Comparison of ENCODE assay signal across 19 mouse cellular contexts in the genomic region with DNA sequence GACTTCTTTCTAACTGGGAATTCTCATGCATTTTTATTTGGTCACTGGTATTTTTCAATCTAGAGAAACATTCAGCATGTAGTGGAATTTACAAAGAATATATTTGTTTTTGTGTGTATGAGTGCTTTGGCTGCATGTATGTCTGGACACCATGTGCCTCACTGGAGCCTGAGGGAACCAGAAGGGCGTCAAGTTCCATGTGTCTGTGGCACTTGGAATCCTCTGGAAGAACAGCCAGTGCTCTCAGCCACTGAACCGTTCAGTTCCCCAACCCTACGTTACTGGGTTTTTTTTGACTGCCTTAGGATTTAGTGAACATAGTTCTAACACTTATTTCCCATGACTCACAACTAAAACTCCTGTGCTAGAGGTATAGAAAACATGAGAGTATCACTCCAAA.
DNase-seq lines count a peak whose midpoint lies in the region; ATAC-seq and TF ChIP-seq lines count a peak whose summit lies in the region.
"Had no signal": no experiment of that assay in that cellular context is flagged by ENCODE, and none has a peak within 500 bp of the region (broad histone marks: within the 10 kb centered on the region; RNA-seq: fewer than 3 reads in every experiment).

No protein-coding gene starts in this region.

- H3K27me3 ChIP-seq in erythroblast, embryonic 14.5 days (ENCODE audit: control insufficient read depth): no peaks in the 10 kb centered on the region
- no peaks in the 10 kb centered on the region for H3K27me3 ChIP-seq in MEL (ENCODE audit: control insufficient read depth in 1 of 2, insufficient read depth in 2 of 2, low read length in 2 of 2)
- no peaks in the 10 kb centered on the region for H3K27me3 ChIP-seq in liver, embryonic 14.5 days (ENCODE audit: control insufficient read depth, insufficient read depth, low read length)
- no peaks in the 10 kb centered on the region for H3K27me3 ChIP-seq in forebrain, embryonic 14.5 days (replicated peaks; ENCODE audit: control insufficient read depth, insufficient read depth, low read length)
- H3K27me3 ChIP-seq: embryonic facial prominence, embryonic 15.5 days; forebrain, embryonic 13.5 days; heart, embryonic 12.5 days; hindbrain, embryonic 15.5 days had no signal

- no peak for ATAC-seq in erythroblast, adult 5-6 weeks (replicated peaks; ENCODE audit: low FRiP score, poor library complexity, severe bottlenecking)
- no peak for ATAC-seq in liver, embryonic 14.5 days (ENCODE audit: insufficient read depth)
- no peak for ATAC-seq in forebrain, embryonic 14.5 days
- ATAC-seq: CD4-positive, CD25-positive, alpha-beta regulatory T cell, adult 4 months; forebrain, embryonic 13.5 days had no signal

- H3K4me1 ChIP-seq in erythroblast, embryonic 14.5 days (ENCODE audit: control insufficient read depth): peaks cover 95% of the 10 kb centered on the region
- H3K4me1 ChIP-seq in MEL (ENCODE audit: control insufficient read depth in 1 of 2, insufficient read depth in 2 of 2, low read length in 2 of 2): peaks cover 42 to 57% of the 10 kb centered on the region in 2 experiments
- H3K4me1 ChIP-seq in liver, embryonic 14.5 days (replicated peaks; ENCODE audit: control insufficient read depth in 2 of 2, insufficient read depth in 2 of 2, low read length in 1 of 2): peaks cover 76 to 78% of the 10 kb centered on the region in 2 experiments
- peaks cover 15% of the 10 kb centered on the region for H3K4me1 ChIP-seq in forebrain, embryonic 14.5 days (ENCODE audit: control insufficient read depth, insufficient read depth, low read length)

- H3K9me3 ChIP-seq in erythroblast, embryonic 14.5 days (ENCODE audit: control insufficient read depth, low read length): peaks cover 14% of the 10 kb centered on the region
- no peaks in the 10 kb centered on the region for H3K9me3 ChIP-seq in MEL (replicated peaks; ENCODE audit: insufficient read depth, low read length)
- peaks cover 10% of the 10 kb centered on the region for H3K9me3 ChIP-seq in liver, embryonic 14.5 days (ENCODE audit: control insufficient read depth, low read length)
- no peaks in the 10 kb centered on the region for H3K9me3 ChIP-seq in forebrain, embryonic 14.5 days (replicated peaks; ENCODE audit: control insufficient read depth, low read length)
- H3K9me3 ChIP-seq: embryonic facial prominence, embryonic 15.5 days; hindbrain, embryonic 15.5 days had no signal

- 79% methylated on average over 3 of the region's 3 CpGs for WGBS in liver, embryonic 14.5 days (ENCODE audit: insufficient replicate concordance)
- 92% methylated on average over 3 of the region's 3 CpGs for WGBS in forebrain, embryonic 14.5 days

- no peak for TF ChIP-seq EP300 in MEL (IDR thresholded peaks at IDR 0.05; ENCODE audit: low read depth in 1 of 2, low read length in 2 of 2)
- no peak for TF ChIP-seq EP300 in liver, embryonic 14.5 days (IDR thresholded peaks at IDR 0.05; ENCODE audit: low read depth)

- H3K4me2 ChIP-seq in liver, embryonic 14.5 days (ENCODE audit: low read depth): peak overlapping the region; percentile 62
- H3K4me2 ChIP-seq in forebrain, embryonic 14.5 days (ENCODE audit: low read length): no peak overlapping the region
- H3K4me2 ChIP-seq: embryonic facial prominence, embryonic 15.5 days; forebrain, embryonic 13.5 days; heart, embryonic 12.5 days; hindbrain, embryonic 15.5 days had no signal

- peak overlapping the region; percentile 14; the same call in 1 of the 2 replicates for H3K27ac ChIP-seq in MEL (ENCODE audit: control insufficient read depth, low read depth, low read length)
- peak overlapping the region; percentile 73 for H3K27ac ChIP-seq in liver, embryonic 14.5 days
- H3K27ac ChIP-seq in forebrain, embryonic 14.5 days (ENCODE audit: low read depth, low read length): no peak overlapping the region
- H3K27ac ChIP-seq: embryonic facial prominence, embryonic 15.5 days; forebrain, embryonic 13.5 days; hindbrain, embryonic 15.5 days had no signal

- H3K9ac ChIP-seq in MEL (ENCODE audit: control insufficient read depth, low read depth, low read length, poor library complexity, severe bottlenecking): no peak overlapping the region
- peak overlapping the region; percentile 31; the same call in 1 of the 2 replicates for H3K9ac ChIP-seq in liver, embryonic 14.5 days (replicated peaks)
- H3K9ac ChIP-seq in forebrain, embryonic 14.5 days (ENCODE audit: low read length): no peak overlapping the region
- H3K9ac ChIP-seq: embryonic facial prominence, embryonic 15.5 days; forebrain, embryonic 13.5 days; heart, embryonic 12.5 days; hindbrain, embryonic 15.5 days had no signal

- peaks cover 93% of the 10 kb centered on the region for H3K36me3 ChIP-seq in erythroblast, embryonic 14.5 days (ENCODE audit: control insufficient read depth)
- peaks cover 0 to 76% of the 10 kb centered on the region in 2 experiments; a peak in 2 of 4 replicates for H3K36me3 ChIP-seq in MEL (ENCODE audit: control insufficient read depth in 1 of 2, insufficient read depth in 2 of 2, low read length in 2 of 2)
- peaks cover 14% of the 10 kb centered on the region for H3K36me3 ChIP-seq in liver, embryonic 14.5 days (replicated peaks; ENCODE audit: control insufficient read depth, insufficient read depth, low read depth)
- no peaks in the 10 kb centered on the region for H3K36me3 ChIP-seq in forebrain, embryonic 14.5 days (ENCODE audit: control insufficient read depth, insufficient read depth, low read length)
- H3K36me3 ChIP-seq: embryonic facial prominence, embryonic 15.5 days; hindbrain, embryonic 15.5 days had no signal

- TF ChIP-seq POLR2A in MEL (IDR thresholded peaks at IDR 0.05; ENCODE audit: control insufficient read depth in 1 of 2, insufficient read depth in 1 of 2, low read depth in 1 of 2, low read length in 2 of 2, poor library complexity in 1 of 2): no peak

- TF ChIP-seq CTCF in MEL (IDR thresholded peaks at IDR 0.05 in 2 of 3, conservative IDR thresholded peaks at IDR 0.05 in 1 of 3; ENCODE audit: control insufficient read depth in 1 of 3, insufficient read depth in 1 of 3, low read depth in 2 of 3, low read length in 3 of 3, poor library complexity in 1 of 3, severe bottlenecking in 1 of 3): no peak
- TF ChIP-seq CTCF in liver, embryonic 14.5 days (IDR thresholded peaks at IDR 0.05; ENCODE audit: low read depth): no peak

- H3K4me3 ChIP-seq in erythroblast, embryonic 14.5 days (replicated peaks): peak overlapping the region; percentile 48
- no peak overlapping the region for H3K4me3 ChIP-seq in MEL (ENCODE audit: control insufficient read depth in 1 of 2, insufficient read depth in 1 of 2, low read depth in 2 of 2, low read length in 2 of 2)
- peak overlapping the region in 1 of 2 experiments; percentile 26; a peak in 2 of 4 replicates for H3K4me3 ChIP-seq in liver, embryonic 14.5 days (ENCODE audit: insufficient read depth in 1 of 2, low read depth in 2 of 2, low read length in 2 of 2)
- H3K4me3 ChIP-seq in forebrain, embryonic 14.5 days (ENCODE audit: low read depth, low read length): no peak overlapping the region
- H3K4me3 ChIP-seq: embryonic facial prominence, embryonic 15.5 days; forebrain, embryonic 13.5 days; heart, embryonic 12.5 days; hindbrain, embryonic 15.5 days had no signal

- no peak for DNase-seq in MEL (ENCODE audit: low read depth, low spot score)
- DNase-seq in liver, embryonic 14.5 days (ENCODE audit: low read depth in 3 of 3, low spot score in 3 of 3): no peak
- DNase-seq in skeletal muscle tissue, adult 2 months (ENCODE audit: low read depth, low spot score): peak; percentile 51
- no peak for DNase-seq in forebrain, embryonic 14.5 days (ENCODE audit: low spot score)
- DNase-seq in kidney, adult 9 months: no peak
- DNase-seq: adrenal gland, postnatal 10 days; B cell, adult 2 months; cerebellum, adult 11 months; cerebellum, adult 8-10 months; cerebellum, postnatal 14 days; embryo, embryonic 11 days; gastrocnemius, postnatal 10 days had no signal

- H3K79me2 ChIP-seq in MEL (ENCODE audit: control insufficient read depth, insufficient read depth, low read length, poor library complexity): peaks cover 66% of the 10 kb centered on the region

- TF ChIP-seq RAD21 in MEL (IDR thresholded peaks at IDR 0.05; ENCODE audit: low read depth, low read length): no peak

TF ChIP-seq in MEL, 35 proteins besides CTCF, POLR2A, EP300 and RAD21:
- no peak for TF ChIP-seq POLR2AphosphoS5 (IDR thresholded peaks at IDR 0.05; ENCODE audit: borderline replicate concordance, low read depth, low read length)
- no peak for TF ChIP-seq MXI1 (IDR thresholded peaks at IDR 0.05; ENCODE audit: low read depth, low read length)
- no peak for TF ChIP-seq GATA1 (IDR thresholded peaks at IDR 0.05; ENCODE audit: low read depth, low read length)
- TF ChIP-seq USF2 (IDR thresholded peaks at IDR 0.05; ENCODE audit: borderline replicate concordance in 1 of 2, insufficient read depth in 1 of 2, low read depth in 1 of 2, low read length in 2 of 2): no peak
